ENCODE assay signal across 12 mouse cellular contexts in genomic region chr3:121686408-121686911, GRCm38 (mm10). TPM values are rescaled to one million over a fixed set of nuclear protein-coding genes. Genes with fewer than 3 reads are reported as not detected.
DNase-seq lines count a peak whose midpoint lies in the region; ATAC-seq lines count a peak whose summit lies in the region.
"Had no signal": no experiment of that assay in that cellular context is flagged by ENCODE, and none has a peak within 500 bp of the region (broad histone marks: within the 10 kb centered on the region; RNA-seq: fewer than 3 reads in every experiment).

No protein-coding gene starts in this region.

- ATAC-seq in kidney, embryonic 16.5 days (ENCODE audit: low FRiP score, low TSS enrichment): no peak
- ATAC-seq in forebrain, embryonic 15.5 days (replicated peaks): peak; percentile 89

- no peak overlapping the region for H3K4me2 ChIP-seq in kidney, embryonic 16.5 days (replicated peaks; ENCODE audit: low read depth, low read length)
- no peak overlapping the region for H3K4me2 ChIP-seq in forebrain, embryonic 15.5 days (replicated peaks)
- H3K4me2 ChIP-seq: heart, embryonic 13.5 days had no signal

- peak; percentile 37 to 57 for DNase-seq in kidney, postnatal 25 days
- DNase-seq in MN1 (ENCODE audit: low spot score) (peak; percentile 59), liver (no peak)
- DNase-seq in left cerebral cortex, adult 9 months (ENCODE audit: low spot score in 2 of 2): peak; percentile 32 to 44
- DNase-seq in gastrocnemius, postnatal 36 days: no peak
- no peak for DNase-seq in thymus, postnatal 0 days (ENCODE audit: low spot score)
- DNase-seq: adrenal gland, adult 8-10 months had no signal

- WGBS in kidney, embryonic 16.5 days: 61% methylated on average over 4 of the region's 4 CpGs
- WGBS in forebrain, embryonic 15.5 days: 18% methylated on average over 4 of the region's 4 CpGs

- no peaks in the 10 kb centered on the region for H3K27me3 ChIP-seq in kidney, embryonic 16.5 days (ENCODE audit: insufficient read depth, low read length)
- H3K27me3 ChIP-seq in forebrain, embryonic 15.5 days: no peaks in the 10 kb centered on the region
- H3K27me3 ChIP-seq: heart, embryonic 13.5 days had no signal

- no peak overlapping the region for H3K4me3 ChIP-seq in kidney, embryonic 16.5 days (ENCODE audit: low read length)
- no peak overlapping the region for H3K4me3 ChIP-seq in forebrain, embryonic 15.5 days
- H3K4me3 ChIP-seq: erythroblast, embryonic 14.5 days; heart, embryonic 13.5 days had no signal

- no peaks in the 10 kb centered on the region for H3K36me3 ChIP-seq in kidney, embryonic 16.5 days (ENCODE audit: insufficient read depth, low read length)
- H3K36me3 ChIP-seq in forebrain, embryonic 15.5 days: no peaks in the 10 kb centered on the region
- H3K36me3 ChIP-seq: heart, embryonic 13.5 days had no signal

- H3K9me3 ChIP-seq in kidney, embryonic 16.5 days (ENCODE audit: low read length): no peaks in the 10 kb centered on the region
- H3K9me3 ChIP-seq in forebrain, embryonic 15.5 days: no peaks in the 10 kb centered on the region
- H3K9me3 ChIP-seq: heart, embryonic 13.5 days had no signal

- intact Hi-C loops in gastrocnemius, postnatal 36 days (cut with DNase I): no loop called here

- H3K27ac ChIP-seq in kidney, embryonic 16.5 days (ENCODE audit: low read length): no peak overlapping the region
- H3K27ac ChIP-seq in forebrain, embryonic 15.5 days (replicated peaks): peak overlapping the region; percentile 41; the same call in 1 of the 2 replicates
- H3K27ac ChIP-seq: heart, embryonic 13.5 days had no signal

- no peaks in the 10 kb centered on the region for H3K4me1 ChIP-seq in kidney, embryonic 16.5 days (ENCODE audit: insufficient read depth, low read length)
- peaks cover 12% of the 10 kb centered on the region; the same call in 1 of the 2 replicates for H3K4me1 ChIP-seq in forebrain, embryonic 15.5 days

- H3K9ac ChIP-seq in kidney, embryonic 16.5 days (replicated peaks; ENCODE audit: low read length): no peak overlapping the region
- no peak overlapping the region for H3K9ac ChIP-seq in forebrain, embryonic 15.5 days (replicated peaks)
- H3K9ac ChIP-seq: heart, embryonic 13.5 days had no signal

RNA-seq across cellular contexts. Expression of gene 4930432M17Rik, which starts 15.9 kb away (rescaled TPM):
- polyA plus RNA-seq in kidney, embryonic 16.5 days (2015; fragmentation: Nextera tagmentation; extraction: Ambion mirVana): not detected in 2 replicates
- not detected in 2 replicates for polyA plus RNA-seq in forebrain, embryonic 15.5 days (2015; fragmentation: Nextera tagmentation; extraction: Ambion mirVana)
- total RNA-seq in gastrocnemius, postnatal 36 days (2021): not detected
- not detected in 2 replicates for polyA plus RNA-seq in thymus, postnatal 0 days (2015; fragmentation: Nextera tagmentation; extraction: Ambion mirVana)
- total RNA-seq: adrenal gland, adult 8-10 months had no signal
- polyA plus RNA-seq: erythroblast, embryonic 14.5 days; heart, embryonic 13.5 days; lung, embryonic 16.5 days had no signal

RNA-seq across cellular contexts. Expression of gene F3, which starts 36.9 kb away (rescaled TPM):
- 18.8 and 20.0 TPM in 2 replicates for polyA plus RNA-seq in kidney, embryonic 16.5 days (2015; fragmentation: Nextera tagmentation; extraction: Ambion mirVana)
- 8.3 and 8.9 TPM in 2 replicates for polyA plus RNA-seq in forebrain, embryonic 15.5 days (2015; fragmentation: Nextera tagmentation; extraction: Ambion mirVana)
- total RNA-seq in gastrocnemius, postnatal 36 days (2021): 1 to 10 TPM; 4.7 to 5.0 TPM
- polyA plus RNA-seq in thymus, postnatal 0 days (2015; fragmentation: Nextera tagmentation; extraction: Ambion mirVana): 3.6 and 5.5 TPM in 2 replicates
- polyA plus RNA-seq: erythroblast, embryonic 14.5 days had no signal

Comparison
In these comparisons a context has a peak if more than half of its experiments do, and no peak if none do; other contexts are left out.
1. DNase-seq: peak in kidney, postnatal 25 days (2 of 2), MN1 (single experiment) and left cerebral cortex, adult 9 months (2 of 2); none in liver (single experiment), gastrocnemius, postnatal 36 days (0 of 2) and thymus, postnatal 0 days (single experiment).